Mouse (Mus musculus) intestine, postnatal 0 days (tissue): ENCODE results near the gene Zdhhc19. TPM values are rescaled to one million over a fixed set of nuclear protein-coding genes. Genes with fewer than 3 reads are reported as not detected.

Experiments used
- ATAC-seq: fragments of 200-750 bp; cut with Nextera tagmentation; 2 replicates; pipeline ENCODE4 v1.8.0; 2017; ENCODE audit warnings: mild to moderate bottlenecking, moderate TSS enrichment, moderate library complexity
- H3K27ac ChIP-seq: fragments of 300-500 bp; sonication (generic); 2 replicates; pipeline ENCODE4 v1.5.1; 2014; ENCODE audit warnings: mild to moderate bottlenecking, low read depth, low read length, moderate library complexity
- H3K27me3 ChIP-seq: fragments of 300-500 bp; sonication (generic); replicated peaks from 2 replicates; pipeline ENCODE4 v1.6.1; 2014; ENCODE audit warnings: low read length, mixed read lengths; ENCODE audit not compliant: control insufficient read depth, insufficient read depth
- H3K36me3 ChIP-seq: fragments of 300-500 bp; sonication (generic); 2 replicates; pipeline ENCODE4 v1.6.1; 2014; ENCODE audit warnings: mild to moderate bottlenecking, moderate library complexity; ENCODE audit not compliant: control insufficient read depth, insufficient read depth
- H3K4me1 ChIP-seq: fragments of 300-500 bp; sonication (generic); replicated peaks from 2 replicates; pipeline ENCODE4 v1.6.1; 2014; ENCODE audit warnings: antibody characterized with exemption, low read length, mixed read lengths; ENCODE audit not compliant: control insufficient read depth, insufficient read depth
- H3K4me2 ChIP-seq: fragments of 300-500 bp; sonication (generic); replicated peaks from 2 replicates; pipeline ENCODE4 v1.6.1; 2014; ENCODE audit warnings: low read depth, mild to moderate bottlenecking, moderate library complexity
- H3K4me3 ChIP-seq: fragments of 300-500 bp; sonication (generic); 2 replicates; pipeline ENCODE4 v1.5.1; 2014; ENCODE audit warnings: low read depth, low read length
- H3K9ac ChIP-seq: fragments of 300-500 bp; sonication (generic); 2 replicates; pipeline ENCODE4 v1.6.1; 2014; ENCODE audit warnings: mild to moderate bottlenecking, low read depth, low read length
- H3K9me3 ChIP-seq: fragments of 300-500 bp; sonication (generic); 2 replicates; pipeline ENCODE4 v1.6.1; 2016; ENCODE audit warnings: mixed run types; ENCODE audit not compliant: control insufficient read depth
- CTCF ChIP-seq: sonication (generic); IDR thresholded peaks from 2 replicates; pipeline ENCODE4 v1.5.1; 2016; ENCODE audit warnings: low read depth, mild to moderate bottlenecking, control low read depth, antibody characterized with exemption, moderate library complexity
- WGBS: fragments of 180-500 bp; shearing (Covaris S2); extraction: QIAGEN DNeasy Blood & Tissue Kit; methylation state at CpG from one replicate; pipeline ENCODE4 v1.1.7; 2014; 5-methylcytosine and 5-hydroxymethylcytosine counted together
- polyA plus RNA-seq: library from polyadenylated mRNA; unstranded; fragments of >200 nt; fragmentation: Nextera tagmentation; extraction: Ambion mirVana; gene quantifications from 2 replicates; pipeline ENCODE4 v1.2.1, GENCODE M21; 2015

The Zdhhc19 gene
- polyA plus RNA-seq, 1 experiment from 2014 or later, result 3.8 TPM

DNA sequence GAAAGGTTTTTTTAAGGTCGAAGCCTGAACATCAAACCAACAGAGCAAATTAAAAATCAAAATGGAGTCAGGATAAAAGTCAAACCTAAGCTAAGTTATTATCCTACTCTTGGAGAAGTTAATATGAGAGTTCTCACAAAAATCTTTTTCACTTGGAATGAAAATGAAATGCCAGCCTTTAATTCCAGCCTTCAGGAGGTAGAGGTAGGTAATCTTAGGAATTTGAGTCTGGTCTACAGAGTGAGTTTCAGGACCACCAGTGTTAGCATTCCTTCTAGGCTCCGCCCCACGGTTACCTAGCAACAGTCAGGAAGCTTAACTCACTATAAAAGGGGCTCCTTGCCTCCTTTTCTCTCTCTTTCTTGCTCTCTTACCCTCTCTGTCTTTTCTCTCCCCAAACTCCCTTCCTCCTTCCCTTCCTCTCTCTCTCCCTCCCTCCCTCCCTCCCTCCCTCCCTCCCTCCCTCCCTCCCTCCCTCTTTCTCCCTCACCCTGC, 42.7 kb downstream of the Zdhhc19 start:
- 45% methylated on average over 3 of the region's 3 CpGs for WGBS
- no peaks in the 10 kb centered on the region; the same call in 1 of the 2 replicates for H3K4me1 ChIP-seq
- H3K4me3 ChIP-seq, result no peak overlapping the region
- H3K27me3 ChIP-seq, result no peaks in the 10 kb centered on the region
- H3K36me3 ChIP-seq, result no peaks in the 10 kb centered on the region
- TF ChIP-seq CTCF, result no peak
- no peak overlapping the region for H3K9ac ChIP-seq
- ATAC-seq, result no peak
- H3K9me3 ChIP-seq, result no peaks in the 10 kb centered on the region
- H3K27ac ChIP-seq, result no peak overlapping the region
- no peak overlapping the region for H3K4me2 ChIP-seq

DNA sequence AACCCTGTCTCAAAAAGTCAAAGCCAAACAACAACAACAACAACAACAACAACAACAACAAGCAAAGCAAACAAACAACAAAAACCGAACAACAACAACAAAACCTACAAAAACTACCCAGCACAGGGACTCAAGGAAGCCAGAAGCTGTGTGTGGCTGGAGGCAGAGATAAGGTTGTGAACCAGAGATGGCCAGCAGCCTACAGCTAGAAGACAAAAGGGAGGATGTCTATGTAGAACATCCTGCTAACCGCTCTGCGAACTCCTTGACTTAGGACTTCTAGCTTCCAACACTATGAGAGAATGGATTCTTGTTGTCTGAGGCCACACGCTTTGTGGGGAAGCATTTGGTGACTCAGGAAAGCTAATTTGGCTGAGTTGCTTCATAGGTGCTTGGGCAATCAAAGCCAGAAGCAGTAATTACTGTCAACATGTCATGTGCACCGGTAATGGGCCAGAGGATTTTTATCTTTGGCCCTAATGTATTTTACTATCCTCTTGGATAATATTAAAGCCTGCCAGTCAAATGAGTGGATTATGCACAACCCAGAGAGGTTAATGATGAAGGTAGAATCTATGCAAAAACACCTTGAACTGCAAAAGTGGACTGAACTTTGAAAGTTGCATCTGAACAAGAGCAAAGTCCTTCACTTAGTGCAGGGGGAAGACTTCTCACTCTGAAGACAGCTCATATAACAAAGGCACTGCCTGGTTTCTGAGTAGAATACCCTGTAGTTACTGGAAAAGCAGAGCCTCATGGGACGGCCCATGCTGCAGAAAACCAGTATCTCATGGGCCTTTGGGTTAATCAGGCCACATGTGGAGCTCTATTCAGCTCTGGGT, 45.5 kb downstream of the Zdhhc19 start:
- TF ChIP-seq CTCF, result no peak
- Histone ChIP-seq H3K27me3 (no peaks in the 10 kb centered on the region), H3K9ac (no peak overlapping the region), H3K36me3 (no peaks in the 10 kb centered on the region), H3K9me3 (no peaks in the 10 kb centered on the region), H3K27ac (no peak overlapping the region), H3K4me1 (no peaks in the 10 kb centered on the region; the same call in 1 of the 2 replicates), H3K4me2 (no peak overlapping the region), H3K4me3 (no peak overlapping the region)
- 61% methylated on average over 6 of the region's 6 CpGs for WGBS
- peak; percentile 66 for ATAC-seq

DNA sequence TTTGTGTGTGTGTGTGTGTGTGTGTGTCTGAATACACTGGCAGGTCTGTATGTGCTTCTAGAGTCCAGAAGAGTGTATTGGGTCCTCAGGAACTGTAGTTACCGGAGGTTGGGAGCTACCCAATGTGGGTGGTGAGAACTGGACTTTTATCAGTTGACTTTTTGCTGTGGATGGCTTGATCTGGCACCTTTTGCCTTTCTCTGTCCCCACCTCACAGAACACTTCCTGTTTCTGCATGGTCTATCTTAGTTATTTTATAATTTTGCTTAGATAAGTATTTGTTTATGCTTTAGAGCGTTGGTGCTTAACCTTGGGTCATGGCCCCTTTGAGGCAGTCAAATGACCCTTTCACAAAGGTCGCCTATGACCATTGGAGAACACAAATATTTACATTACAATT, 47.4 kb downstream of the Zdhhc19 start:
- no peaks in the 10 kb centered on the region for H3K27me3 ChIP-seq
- no peak for ATAC-seq

DNA sequence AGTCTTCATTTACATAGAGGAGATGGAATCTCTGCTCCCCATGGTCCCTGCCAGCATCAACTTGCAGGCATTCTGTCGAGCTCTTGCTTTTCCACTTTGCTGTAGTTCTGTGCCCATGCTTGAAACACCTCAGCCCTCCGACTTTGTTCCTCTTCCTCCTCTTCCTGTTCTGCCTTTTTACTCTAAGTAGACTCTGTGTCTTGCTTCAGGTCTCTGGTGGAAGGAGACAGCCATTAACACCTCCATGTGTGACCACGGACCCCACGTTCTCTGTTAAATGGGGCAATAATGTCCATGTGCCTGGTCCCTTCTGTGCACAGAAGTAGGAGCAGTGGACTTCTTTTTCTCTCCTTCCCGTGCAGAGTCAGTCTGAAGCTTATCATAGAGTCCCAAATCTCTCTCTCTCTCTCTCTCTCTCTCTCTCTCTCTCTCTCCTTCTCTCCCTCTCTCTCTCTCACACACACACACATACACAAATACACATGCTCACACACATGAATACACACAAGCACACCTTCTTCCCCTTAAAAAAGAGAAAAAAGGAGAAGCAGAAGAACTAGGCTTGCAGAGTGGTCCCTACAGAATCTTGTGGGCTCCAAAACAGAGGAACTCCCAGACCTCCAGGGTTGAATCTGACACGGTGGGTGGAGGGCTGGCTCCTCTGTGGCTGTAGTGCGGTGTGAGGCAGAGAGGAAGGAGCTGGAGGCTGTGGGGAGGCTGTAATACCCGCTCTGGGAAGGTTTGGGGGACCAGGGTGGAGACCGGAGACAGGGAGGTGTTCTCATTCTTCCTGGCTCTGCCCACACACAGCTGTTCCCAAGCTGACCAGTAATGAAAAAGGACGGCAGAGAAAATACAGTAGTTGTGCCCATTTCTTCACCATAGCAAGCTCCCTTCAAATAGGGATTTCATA, 51.3 kb downstream of the Zdhhc19 start:
- no peak for ATAC-seq
- TF ChIP-seq CTCF, result no peak
- Histone ChIP-seq H3K27ac (no peak overlapping the region), H3K36me3 (no peaks in the 10 kb centered on the region), H3K4me3 (no peak overlapping the region), H3K4me1 (no peaks in the 10 kb centered on the region), H3K9me3 (no peaks in the 10 kb centered on the region), H3K4me2 (no peak overlapping the region), H3K27me3 (no peaks in the 10 kb centered on the region), H3K9ac (no peak overlapping the region)
- WGBS, result 61% methylated on average over 10 of the region's 10 CpGs

More for the DNA sequence above, 47.4 kb downstream of the Zdhhc19 start:
- Histone ChIP-seq H3K4me1 (no peaks in the 10 kb centered on the region), H3K9ac (no peak overlapping the region), H3K36me3 (no peaks in the 10 kb centered on the region), H3K4me3 (no peak overlapping the region), H3K27ac (no peak overlapping the region), H3K4me2 (no peak overlapping the region), H3K9me3 (no peaks in the 10 kb centered on the region)
- no peak for TF ChIP-seq CTCF
- WGBS, result 75% methylated on average over 3 of the region's 3 CpGs

DNA sequence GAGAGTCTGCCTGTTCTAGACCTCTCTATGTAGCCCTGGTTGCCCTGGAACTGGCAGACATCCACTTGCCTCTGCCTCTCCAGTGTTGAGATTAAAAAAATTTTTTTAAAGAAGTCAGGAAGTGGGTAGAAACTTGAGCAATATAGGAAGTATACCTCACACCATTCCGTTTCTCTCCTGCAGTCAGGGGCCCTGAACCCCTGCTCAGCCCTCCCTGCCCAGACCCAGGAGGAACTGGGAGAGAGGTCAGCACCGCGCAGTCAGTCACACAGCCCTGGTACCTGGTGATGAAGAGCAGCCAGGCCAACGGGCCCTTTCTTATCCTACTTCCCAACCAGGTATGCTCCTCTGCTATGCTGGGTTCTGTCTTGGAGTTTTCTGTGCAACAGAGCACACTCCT, 54.0 kb downstream of the Zdhhc19 start:
- 81% methylated on average over 4 of the region's 4 CpGs for WGBS
- no peak for TF ChIP-seq CTCF
- Histone ChIP-seq H3K36me3 (no peaks in the 10 kb centered on the region), H3K4me1 (no peaks in the 10 kb centered on the region), H3K27me3 (no peaks in the 10 kb centered on the region), H3K27ac (no peak overlapping the region), H3K4me2 (no peak overlapping the region), H3K9me3 (no peaks in the 10 kb centered on the region), H3K9ac (no peak overlapping the region), H3K4me3 (no peak overlapping the region)
- no peak for ATAC-seq

DNA sequence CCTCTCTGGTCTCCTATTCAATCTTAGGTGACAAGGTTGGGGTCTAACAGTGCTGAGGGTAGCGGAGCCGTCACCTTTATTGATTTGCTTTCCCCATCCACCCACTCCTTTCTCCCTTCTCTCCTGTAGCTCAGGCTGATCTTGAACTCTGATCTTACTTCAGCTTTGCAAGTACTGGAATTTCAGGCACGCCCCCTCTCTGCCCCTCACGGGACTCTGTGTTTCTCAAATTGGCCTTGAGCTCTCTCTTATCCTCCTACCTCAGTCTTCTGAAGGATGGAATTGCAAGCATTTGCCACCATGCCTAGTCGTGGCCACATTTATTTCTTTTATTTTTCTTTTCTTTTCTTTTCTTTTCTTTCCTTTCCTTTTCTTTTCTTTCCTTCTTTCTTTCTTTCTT, 54.4 kb downstream of the Zdhhc19 start:
- no peak overlapping the region for H3K9ac ChIP-seq
- no peak overlapping the region for H3K4me2 ChIP-seq
- no peak for TF ChIP-seq CTCF
- no peaks in the 10 kb centered on the region for H3K36me3 ChIP-seq
- no peaks in the 10 kb centered on the region for H3K9me3 ChIP-seq
- WGBS, result 74% methylated on average over 5 of the region's 5 CpGs
- no peak overlapping the region for H3K27ac ChIP-seq
- no peaks in the 10 kb centered on the region for H3K27me3 ChIP-seq
- H3K4me3 ChIP-seq, result no peak overlapping the region
- no peak for ATAC-seq
- H3K4me1 ChIP-seq, result no peaks in the 10 kb centered on the region
